8 mouse cellular contexts compared by ENCODE assay signal in the genomic region with DNA sequence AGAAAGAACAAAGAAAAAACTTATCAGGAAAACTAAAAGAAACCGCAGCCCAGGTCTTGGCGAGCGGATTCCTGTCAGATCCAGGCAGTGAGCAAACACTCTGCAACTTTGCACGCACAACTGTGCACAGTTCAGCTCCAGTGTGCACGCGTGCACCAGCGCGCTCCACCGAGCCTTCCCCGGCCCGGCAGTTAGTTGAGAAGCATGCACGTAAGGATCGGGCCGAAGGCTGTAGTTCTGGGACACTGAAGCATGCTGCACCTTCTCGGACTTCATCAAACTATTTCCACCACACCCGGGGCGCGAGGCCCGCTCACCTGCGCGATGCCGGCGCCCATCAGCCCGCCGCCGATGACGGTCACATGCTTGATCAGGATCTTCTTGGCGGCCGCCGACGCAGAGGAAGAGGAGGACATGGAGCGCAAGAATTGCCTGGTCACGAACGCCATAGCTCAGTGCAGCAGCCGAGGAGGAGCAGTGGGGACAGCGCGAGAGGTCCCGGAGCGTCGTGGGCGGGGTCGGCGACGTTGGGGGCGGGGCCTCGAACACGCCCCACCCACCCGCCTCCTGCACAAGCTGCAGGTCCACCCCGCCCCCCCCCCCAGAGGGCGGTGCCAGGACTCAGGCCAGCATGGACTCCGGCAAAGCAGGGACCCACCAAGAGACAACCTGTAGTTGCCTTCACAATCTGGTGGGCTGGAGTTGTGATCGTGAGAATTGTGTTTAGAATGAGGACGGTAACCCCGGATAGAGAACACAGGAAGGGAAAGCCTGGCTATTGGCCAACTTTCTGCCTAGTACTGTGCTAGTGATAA. TPM values are rescaled to one million over a fixed set of nuclear protein-coding genes. Genes with fewer than 3 reads are reported as not detected.
A peak's percentile ranks its signal among the peaks of the same experiment; 100 is the strongest.
DNase-seq lines count a peak whose midpoint lies in the region; ATAC-seq lines count a peak whose summit lies in the region.

Gene Hadh, minus strand, starts transcription at position 543 of the 815 bp plus-strand sequence.

- peak; percentile 79 for ATAC-seq in inflammation-experienced regulatory T-cells, adult 6 months
- peak; percentile 83 for ATAC-seq in megakaryocyte-erythroid progenitor cell, adult 5-6 weeks (replicated peaks; ENCODE audit: low FRiP score, low TSS enrichment, poor library complexity, severe bottlenecking)

- intact Hi-C loops in gastrocnemius, postnatal 14 days (cut with DNase I; ENCODE audit: low total_unique reads): no loop called here
- intact Hi-C loops in left cerebral cortex, postnatal 10 days (cut with DNase I): no loop called here

- peak; percentile 90 for DNase-seq in adipocyte (ENCODE audit: low spot score)
- DNase-seq in embryo, embryonic 10 days (ENCODE audit: low spot score): peak; percentile 85
- DNase-seq in gastrocnemius, postnatal 14 days: peak; percentile 85
- DNase-seq in left cerebral cortex, postnatal 10 days (ENCODE audit: extremely low spot score in 1 of 2, low spot score in 2 of 2): peak; percentile 46 to 88
- DNase-seq in right cerebral cortex, postnatal 25 days: peak; percentile 78
- DNase-seq in urinary bladder, postnatal 4 days (ENCODE audit: low spot score in 2 of 2): peak; percentile 84

RNA-seq across cellular contexts. Expression of gene Hadh, which starts in this region (rescaled TPM):
- total RNA-seq in gastrocnemius, postnatal 14 days (2021): 100 to 1,000 TPM; 182 to 238 TPM
- polyA plus RNA-seq in inflammation-experienced regulatory T-cells, adult 6 months (2017; shearing (Covaris generic)): 10 to 100 TPM; 59.7 to 85.1 (median 81.0) TPM
- total RNA-seq in left cerebral cortex, postnatal 10 days (2021): 10 to 100 TPM; 20.1 to 20.6 TPM
- total RNA-seq in megakaryocyte-erythroid progenitor cell, adult 5-6 weeks (2014; fragmentation: Nextera tagmentation): 28.2 and 31.9 TPM in 2 replicates
- 44.7 and 49.6 TPM in 2 replicates for total RNA-seq in megakaryocyte-erythroid progenitor cell, adult 5-6 weeks (2017)

Comparison
In these comparisons a context has a peak if more than half of its experiments do, and no peak if none do; other contexts are left out.
1. Peak in every context shown above with its lines: DNase-seq and ATAC-seq.